Mouse (Mus musculus) left cerebral cortex, adult 8-10 months (tissue): ENCODE results near the gene Mcl1. TPM values are rescaled to one million over a fixed set of nuclear protein-coding genes. Genes with fewer than 3 reads are reported as not detected.

Source experiments
- DNase-seq, 2 experiments: peaks; one replicate each; pipeline ENCODE4 v3.0.0; 2022; ENCODE audit warnings: low spot score in 2 of 2
- total RNA-seq, 4 experiments: library from RNA; stranded (reverse); gene quantifications; 2 replicates each; pipeline ENCODE4 v1.2.4; 2022

Gene Mcl1
- total RNA-seq, 4 experiments from 2014 or later = 47.2 to 59.6 (median 54.3) TPM

DNA sequence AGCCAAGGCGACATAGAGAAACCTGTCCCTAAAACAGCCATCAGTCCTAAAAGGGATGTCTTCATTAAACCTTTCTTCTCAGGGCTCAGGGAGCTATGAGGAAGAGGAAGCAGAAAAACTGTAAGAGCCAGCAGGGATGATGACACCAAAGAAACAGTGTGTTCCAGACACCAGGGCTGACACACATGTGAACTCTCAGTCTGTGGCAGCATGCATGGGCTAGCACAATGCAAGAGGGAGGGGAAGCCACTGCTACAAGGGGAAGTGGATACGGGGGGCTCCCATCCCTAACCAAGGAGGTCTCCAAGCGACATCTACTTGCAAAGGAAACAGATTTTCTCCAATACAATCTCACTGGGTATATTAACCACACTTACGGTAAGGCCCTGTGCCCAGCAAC lies 47.7 kb downstream of the Mcl1 start:
- DNase-seq = no peak

DNA sequence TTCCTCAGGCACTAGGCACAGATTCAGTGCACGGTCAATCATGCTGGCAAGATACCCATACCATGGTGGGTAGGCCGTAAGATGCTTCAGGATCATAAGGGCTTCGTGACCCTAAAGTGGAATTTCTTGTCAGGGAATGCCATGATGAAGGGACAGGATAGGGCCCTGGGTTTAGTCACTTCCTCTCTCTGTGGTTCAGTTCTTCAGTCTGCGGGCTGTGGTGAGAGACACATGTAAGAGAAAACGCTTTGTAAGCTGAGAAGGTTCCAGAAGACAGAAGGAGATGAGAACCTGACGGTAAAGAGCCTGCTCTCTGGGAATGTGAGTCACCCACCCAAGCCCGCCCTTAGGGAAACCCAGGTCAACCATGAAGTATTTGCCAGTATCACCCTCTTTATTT lies 48.9 kb downstream of the Mcl1 start:
- DNase-seq = no peak

DNA sequence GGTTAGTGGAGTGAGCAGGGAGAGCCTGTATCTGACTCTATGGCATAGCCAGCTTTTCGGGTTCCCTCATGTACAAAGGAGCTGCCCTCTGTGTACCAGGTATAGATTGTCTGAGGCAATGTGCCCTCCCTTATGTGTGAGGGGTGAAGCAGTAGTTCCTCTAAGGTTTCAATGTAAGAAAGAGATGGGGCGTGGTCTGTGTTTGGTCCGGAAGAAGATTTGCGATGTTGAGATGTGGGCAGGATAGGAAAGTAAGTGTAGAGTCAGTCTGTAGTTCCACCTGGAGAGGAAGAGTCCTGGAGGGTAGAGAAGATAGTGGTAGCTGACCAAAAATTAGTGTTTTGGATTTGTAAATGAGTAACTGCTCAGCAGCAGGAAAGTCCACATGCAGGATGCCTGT lies 50.5 kb downstream of the Mcl1 start:
- DNase-seq = no peak

DNA sequence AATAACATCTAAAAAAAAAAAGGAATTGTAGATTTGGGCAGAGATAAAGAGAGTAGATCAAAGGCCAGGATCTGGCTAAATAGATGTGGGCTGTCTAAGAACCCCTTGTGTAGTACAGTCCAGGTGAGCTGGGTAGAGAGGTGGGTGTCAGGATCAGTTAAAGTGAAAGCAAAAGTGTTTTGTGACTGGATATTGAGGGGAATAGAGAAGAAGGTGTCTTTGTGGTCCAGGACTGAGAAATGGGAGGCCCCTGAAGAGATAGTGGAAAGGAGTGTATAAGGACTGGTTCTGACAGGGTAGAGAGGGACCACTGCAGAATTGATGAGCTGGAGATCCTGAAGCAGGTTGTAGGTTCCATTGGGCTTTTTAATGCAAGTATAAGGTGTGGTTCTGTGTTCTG lies 51.4 kb downstream of the Mcl1 start:
- no peak for DNase-seq

Other genes starting within 250 kb of the Mcl1 start
- 10 to 100 TPM; 30.4 to 37.0 (median 34.0) TPM for gene Arnt, start 224.4 kb upstream of the Mcl1 start, total RNA-seq
- 1 to 10 TPM; 4.4 to 5.2 (median 5.0) TPM for gene Ctsk, start 159.5 kb upstream of the Mcl1 start, total RNA-seq
- gene Ctss, start 132.0 kb upstream of the Mcl1 start, total RNA-seq = 100 to 1,000 TPM in 2 of 4 experiments, 10 to 100 TPM in 2; 59.3 to 341 (median 163) TPM
- not detected for gene Hormad1, start 99.1 kb upstream of the Mcl1 start, total RNA-seq
- gene Golph3l, start 69.9 kb upstream of the Mcl1 start, total RNA-seq = 10 to 100 TPM; 18.5 to 24.5 (median 21.0) TPM
- gene Ensa, start 33.8 kb upstream of the Mcl1 start, total RNA-seq = 100 to 1,000 TPM; 322 to 333 (median 327) TPM
- 10 to 100 TPM in 3 of 4 experiments, 1 to 10 TPM in 1; 9.4 to 12.9 (median 11.4) TPM for gene Adamtsl4, start 29.1 kb downstream of the Mcl1 start, total RNA-seq
- 10 to 100 TPM; 10.2 to 13.3 (median 11.7) TPM for gene Ecm1, start 80.8 kb downstream of the Mcl1 start, total RNA-seq
- 10 to 100 TPM; 36.2 to 40.6 (median 37.4) TPM for gene Tars2, start 101.4 kb downstream of the Mcl1 start, total RNA-seq
- gene Rprd2, start 160.1 kb downstream of the Mcl1 start, total RNA-seq = 10 to 100 TPM; 60.1 to 68.9 (median 62.8) TPM
- 10 to 100 TPM; 25.2 to 36.6 (median 36.3) TPM for gene Prpf3, start 197.1 kb downstream of the Mcl1 start, total RNA-seq
- 100 to 1,000 TPM; 139 to 170 (median 151) TPM for gene Mrps21, start 212.7 kb downstream of the Mcl1 start, total RNA-seq
- 10 to 100 TPM; 27.0 to 55.7 (median 48.4) TPM for gene Ciart, start 223.5 kb downstream of the Mcl1 start, total RNA-seq
- 10 to 100 TPM in 1 of 4 experiments, 1 to 10 TPM in 3; 6.0 to 14.9 (median 8.1) TPM for gene BC028528, start 233.2 kb downstream of the Mcl1 start, total RNA-seq
- gene Aph1a, start 235.2 kb downstream of the Mcl1 start, total RNA-seq = 10 to 100 TPM; 65.4 to 77.7 (median 72.4) TPM
- 10 to 100 TPM; 12.2 to 20.3 (median 14.2) TPM for gene Car14, start 245.9 kb downstream of the Mcl1 start, total RNA-seq